Mouse (Mus musculus) heart, embryonic 16.5 days (tissue): Measurements from ENCODE around the gene Enpp3. TPM values are rescaled to one million over a fixed set of nuclear protein-coding genes. Genes with fewer than 3 reads are reported as not detected.
"Not testable (repeated sequence)": the region's sequence is repeated elsewhere in the genome, so short reads cannot be mapped to it uniquely, and the experiment has no call there.

Source experiments
- ATAC-seq: fragments of 200-750 bp; cut with Nextera tagmentation; replicated peaks from 2 replicates; pipeline ENCODE4 v1.8.0; 2017; ENCODE audit warnings: moderate number of reproducible peaks; ENCODE audit not compliant: insufficient read depth, low FRiP score; ENCODE audit errors: extremely low read depth
- H3K27ac ChIP-seq: fragments of 300-500 bp; sonication (generic); 2 replicates; pipeline ENCODE4 v1.5.1; 2014; ENCODE audit warnings: mild to moderate bottlenecking, low read length, control low read depth, moderate library complexity
- H3K27me3 ChIP-seq: fragments of 300-500 bp; sonication (generic); 2 replicates; pipeline ENCODE4 v1.6.1; 2014; ENCODE audit warnings: low read length, mixed read lengths; ENCODE audit not compliant: control insufficient read depth, insufficient read depth
- H3K36me3 ChIP-seq: fragments of 300-500 bp; sonication (generic); 2 replicates; pipeline ENCODE4 v1.6.1; 2014; ENCODE audit not compliant: control insufficient read depth, insufficient read depth
- H3K4me1 ChIP-seq: fragments of 300-500 bp; sonication (generic); 2 replicates; pipeline ENCODE4 v1.6.1; 2014; ENCODE audit warnings: low read length, mixed read lengths; ENCODE audit not compliant: control insufficient read depth, insufficient read depth
- H3K4me2 ChIP-seq: fragments of 300-500 bp; sonication (generic); 2 replicates; pipeline ENCODE4 v1.6.1; 2014; ENCODE audit warnings: low read depth, mild to moderate bottlenecking, control low read depth, low read length
- H3K4me3 ChIP-seq: fragments of 300-500 bp; sonication (generic); 2 replicates; pipeline ENCODE4 v1.5.1; 2014; ENCODE audit warnings: mild to moderate bottlenecking, control low read depth, low read length
- H3K9ac ChIP-seq: fragments of 300-500 bp; sonication (generic); 2 replicates; pipeline ENCODE4 v1.6.1; 2014; ENCODE audit warnings: low read length, control low read depth
- H3K9me3 ChIP-seq: fragments of 300-500 bp; sonication (generic); replicated peaks from 2 replicates; pipeline ENCODE4 v1.6.1; 2016; ENCODE audit warnings: low read length; ENCODE audit not compliant: control insufficient read depth
- WGBS: fragments of 180-500 bp; shearing (Covaris S2); extraction: QIAGEN DNeasy Blood & Tissue Kit; methylation state at CpG from one replicate; pipeline ENCODE4 v1.1.7; 2014; 5-methylcytosine and 5-hydroxymethylcytosine counted together
- polyA plus RNA-seq: library from polyadenylated mRNA; unstranded; fragments of >200 nt; fragmentation: Nextera tagmentation; extraction: Ambion mirVana; gene quantifications from 2 replicates; pipeline ENCODE4 v1.2.1, GENCODE M21; 2015

The Enpp3 gene
- polyA plus RNA-seq, 1 experiment from 2014 or later: 3.9 TPM

GRCm38 (mm10) chr10:24806756-24807155, 35.9 kb downstream of the Enpp3 start:
- H3K4me1 ChIP-seq: no peaks in the 10 kb centered on the region
- H3K9ac ChIP-seq: no peak overlapping the region
- no peaks in the 10 kb centered on the region for H3K9me3 ChIP-seq
- ATAC-seq: no peak
- 87% methylated on average over 5 of the region's 5 CpGs for WGBS
- H3K36me3 ChIP-seq: peaks cover 3% of the 10 kb centered on the region; the same call in 1 of the 2 replicates
- H3K27me3 ChIP-seq: no peaks in the 10 kb centered on the region
- H3K4me2 ChIP-seq: no peak overlapping the region
- no peak overlapping the region for H3K27ac ChIP-seq
- no peak overlapping the region for H3K4me3 ChIP-seq

- ATAC-seq: no peak
- Histone ChIP-seq H3K36me3 (peaks cover 3% of the 10 kb centered on the region; the same call in 1 of the 2 replicates), H3K4me2 (no peak overlapping the region), H3K27me3 (no peaks in the 10 kb centered on the region), H3K9ac (no peak overlapping the region), H3K9me3 (no peaks in the 10 kb centered on the region), H3K4me3 (no peak overlapping the region), H3K27ac (no peak overlapping the region), H3K4me1 (no peaks in the 10 kb centered on the region)
- 83% methylated on average over 10 of the region's 10 CpGs for WGBS
These were observed 36.7 kb downstream of the Enpp3 start for GRCm38 (mm10) chr10:24805876-24806275.

GRCm38 (mm10) chr10:24805173-24805572, 37.5 kb downstream of the Enpp3 start:
- no peak overlapping the region for H3K4me3 ChIP-seq
- WGBS: 59% methylated on average over 2 of the region's 2 CpGs

GRCm38 (mm10) chr10:24802742-24803244, 39.8 kb downstream of the Enpp3 start:
- not testable (repeated sequence) for H3K9me3 ChIP-seq, H3K4me1 ChIP-seq, H3K27ac ChIP-seq, H3K4me3 ChIP-seq, H3K36me3 ChIP-seq, H3K4me2 ChIP-seq, H3K9ac ChIP-seq, ATAC-seq, H3K27me3 ChIP-seq
- 67% methylated on average over 2 of the region's 2 CpGs for WGBS

More at GRCm38 (mm10) chr10:24805173-24805572, 37.5 kb downstream of the Enpp3 start:
- Histone ChIP-seq H3K4me2 (no peak overlapping the region), H3K9me3 (no peaks in the 10 kb centered on the region), H3K36me3 (peaks cover 3% of the 10 kb centered on the region; the same call in 1 of the 2 replicates), H3K9ac (no peak overlapping the region), H3K27me3 (no peaks in the 10 kb centered on the region), H3K27ac (no peak overlapping the region), H3K4me1 (no peaks in the 10 kb centered on the region)
- ATAC-seq: no peak

GRCm38 (mm10) chr10:24801796-24802195, 40.8 kb downstream of the Enpp3 start:
- 81% methylated on average over 2 of the region's 2 CpGs for WGBS

GRCm38 (mm10) chr10:24797246-24797645, 45.4 kb downstream of the Enpp3 start:
- Histone ChIP-seq H3K4me2 (no peak overlapping the region), H3K27me3 (no peaks in the 10 kb centered on the region), H3K4me3 (no peak overlapping the region), H3K9me3 (0 out of 2 replicates have a peak, but pooled peaks cover 2% of the 10 kb centered on the region), H3K4me1 (no peaks in the 10 kb centered on the region), H3K27ac (no peak overlapping the region), H3K9ac (no peak overlapping the region), H3K36me3 (0 out of 2 replicates have a peak, but pooled peaks cover 2% of the 10 kb centered on the region)
- no peak for ATAC-seq
- 48% methylated on average over 5 of the region's 5 CpGs for WGBS

More at GRCm38 (mm10) chr10:24801796-24802195, 40.8 kb downstream of the Enpp3 start:
- H3K9ac ChIP-seq: no peak overlapping the region
- ATAC-seq: no peak
- H3K27ac ChIP-seq: no peak overlapping the region
- peaks cover 3% of the 10 kb centered on the region; the same call in 1 of the 2 replicates for H3K36me3 ChIP-seq
- no peak overlapping the region for H3K4me3 ChIP-seq
- H3K4me1 ChIP-seq: no peaks in the 10 kb centered on the region
- H3K4me2 ChIP-seq: no peak overlapping the region
- H3K27me3 ChIP-seq: no peaks in the 10 kb centered on the region
- H3K9me3 ChIP-seq: no peaks in the 10 kb centered on the region

GRCm38 (mm10) chr10:24792756-24793155, 49.9 kb downstream of the Enpp3 start:
- 81% methylated on average over 7 of the region's 7 CpGs for WGBS
- ATAC-seq: no peak
- no peak overlapping the region for H3K4me2 ChIP-seq
- H3K9ac ChIP-seq: no peak overlapping the region
- no peaks in the 10 kb centered on the region for H3K4me1 ChIP-seq
- no peak overlapping the region for H3K4me3 ChIP-seq
- no peaks in the 10 kb centered on the region for H3K27me3 ChIP-seq
- no peak overlapping the region for H3K27ac ChIP-seq
- H3K9me3 ChIP-seq: 0 out of 2 replicates have a peak, but pooled peaks cover 2% of the 10 kb centered on the region
- 0 out of 2 replicates have a peak, but pooled peaks cover 2% of the 10 kb centered on the region for H3K36me3 ChIP-seq

GRCm38 (mm10) chr10:24789747-24790545, 52.7 kb downstream of the Enpp3 start:
- H3K4me1 ChIP-seq: no peaks in the 10 kb centered on the region
- no peak overlapping the region for H3K9ac ChIP-seq
- H3K4me2 ChIP-seq: no peak overlapping the region
- WGBS: 66% methylated on average over 11 of the region's 11 CpGs
- H3K27me3 ChIP-seq: no peaks in the 10 kb centered on the region
- ATAC-seq: no peak
- no peaks in the 10 kb centered on the region for H3K36me3 ChIP-seq
- no peaks in the 10 kb centered on the region for H3K9me3 ChIP-seq
- no peak overlapping the region for H3K27ac ChIP-seq
- H3K4me3 ChIP-seq: no peak overlapping the region

GRCm38 (mm10) chr10:24785345-24785744, 57.3 kb downstream of the Enpp3 start:
- H3K36me3 ChIP-seq: no peaks in the 10 kb centered on the region
- 80% methylated on average over 4 of the region's 4 CpGs for WGBS
- no peaks in the 10 kb centered on the region for H3K9me3 ChIP-seq
- no peak for ATAC-seq
- no peak overlapping the region for H3K9ac ChIP-seq
- H3K27ac ChIP-seq: no peak overlapping the region
- no peaks in the 10 kb centered on the region for H3K4me1 ChIP-seq
- no peak overlapping the region for H3K4me3 ChIP-seq
- H3K27me3 ChIP-seq: no peaks in the 10 kb centered on the region
- H3K4me2 ChIP-seq: no peak overlapping the region
